Mouse (Mus musculus) neural tube, embryonic 11.5 days (tissue): ENCODE measurements at regions not wholly inside any gene's neighbourhood (a gene's known extent, or its start where the extent isn't known, plus 50 kb on each side); places are given as distances from the start of the nearest gene placed in this dataset.

Experiments used
- ATAC-seq: fragments of 200-750 bp; cut with Nextera tagmentation; 2 replicates; pipeline ENCODE4 v1.8.0; 2017; ENCODE audit warnings: moderate number of reproducible peaks, mild to moderate bottlenecking, moderate TSS enrichment, moderate library complexity; ENCODE audit not compliant: insufficient read depth, low FRiP score, low TSS enrichment
- DNase-seq: peaks from one replicate; pipeline ENCODE4 v3.0.0-alpha.2; 2015; ENCODE audit warnings: low spot score
- H3K27ac ChIP-seq: fragments of 300-500 bp; sonication (generic); 2 replicates; pipeline ENCODE4 v1.5.1; 2014; ENCODE audit warnings: low read depth, mild to moderate bottlenecking, low read length
- H3K27me3 ChIP-seq: fragments of 300-500 bp; sonication (generic); 2 replicates; pipeline ENCODE4 v1.6.1; 2014; ENCODE audit warnings: mild to moderate bottlenecking, low read length, mixed read lengths; ENCODE audit not compliant: control insufficient read depth, insufficient read depth
- H3K36me3 ChIP-seq: fragments of 300-500 bp; sonication (generic); 2 replicates; pipeline ENCODE4 v1.6.1; 2014; ENCODE audit warnings: mild to moderate bottlenecking, low read length, moderate library complexity, mixed read lengths; ENCODE audit not compliant: control insufficient read depth, insufficient read depth
- H3K4me1 ChIP-seq: fragments of 300-500 bp; sonication (generic); 2 replicates; pipeline ENCODE4 v1.6.1; 2014; ENCODE audit warnings: low read length, mixed read lengths; ENCODE audit not compliant: control insufficient read depth, insufficient read depth
- H3K4me2 ChIP-seq: fragments of 300-500 bp; sonication (generic); 2 replicates; pipeline ENCODE4 v1.6.1; 2014; ENCODE audit warnings: low read depth, mild to moderate bottlenecking, moderate library complexity
- H3K4me3 ChIP-seq: fragments of 300-500 bp; sonication (generic); 2 replicates; pipeline ENCODE4 v1.5.1; 2014; ENCODE audit warnings: low read depth, low read length
- H3K9ac ChIP-seq: fragments of 300-500 bp; sonication (generic); 2 replicates; pipeline ENCODE4 v1.6.1; 2014; ENCODE audit warnings: mild to moderate bottlenecking, low read length
- H3K9me3 ChIP-seq: fragments of 300-500 bp; sonication (generic); 2 replicates; pipeline ENCODE4 v1.6.1; 2016; ENCODE audit warnings: low read length; ENCODE audit not compliant: control insufficient read depth
- WGBS: fragments of 180-500 bp; shearing (Covaris S2); extraction: QIAGEN DNeasy Blood & Tissue Kit; methylation state at CpG from one replicate; pipeline ENCODE4 v1.1.7; 2014; 5-methylcytosine and 5-hydroxymethylcytosine counted together

- Histone ChIP-seq H3K9ac (no peak overlapping the region), H3K36me3 (no peaks in the 10 kb centered on the region), H3K27me3 (no peaks in the 10 kb centered on the region), H3K4me2 (no peak overlapping the region), H3K9me3 (no peaks in the 10 kb centered on the region), H3K4me1 (no peaks in the 10 kb centered on the region), H3K4me3 (no peak overlapping the region), H3K27ac (no peak overlapping the region)
- DNase-seq, result no peak
- ATAC-seq, result no peak
- 84% methylated on average over 7 of the region's 7 CpGs for WGBS
Observed at GRCm38 (mm10) chr2:169351547-169351946, 236.0 kb downstream of the Gm11011 start.

- WGBS, result 65% methylated on average over 10 of the region's 10 CpGs
- no peaks in the 10 kb centered on the region for H3K9me3 ChIP-seq
- no peaks in the 10 kb centered on the region for H3K27me3 ChIP-seq
- H3K4me1 ChIP-seq, result no peaks in the 10 kb centered on the region
- DNase-seq (no peak), ATAC-seq (no peak)
- no peak overlapping the region for H3K27ac ChIP-seq
- H3K9ac ChIP-seq, result no peak overlapping the region
- H3K36me3 ChIP-seq, result no peaks in the 10 kb centered on the region
- no peak overlapping the region for H3K4me2 ChIP-seq
- H3K4me3 ChIP-seq, result no peak overlapping the region
Observed at GRCm38 (mm10) chr2:169346107-169346506, 241.4 kb downstream of the Gm11011 start.

- WGBS, result 82% methylated on average over 5 of the region's 5 CpGs
- Histone ChIP-seq H3K4me3 (no peak overlapping the region), H3K27ac (no peak overlapping the region), H3K4me1 (no peaks in the 10 kb centered on the region), H3K4me2 (no peak overlapping the region), H3K27me3 (no peaks in the 10 kb centered on the region), H3K9me3 (no peaks in the 10 kb centered on the region), H3K36me3 (no peaks in the 10 kb centered on the region), H3K9ac (no peak overlapping the region)
- no peak for DNase-seq
- ATAC-seq, result no peak
Observed at GRCm38 (mm10) chr2:169319521-169319920, 268.0 kb downstream of the Gm11011 start.

- H3K4me3 ChIP-seq, result no peak overlapping the region
- H3K9ac ChIP-seq, result no peak overlapping the region
Observed at GRCm38 (mm10) chr2:169314396-169314930, 273.1 kb downstream of the Gm11011 start.

GRCm38 (mm10) chr2:169311821-169312220, 275.7 kb downstream of the Gm11011 start:
- no peak for ATAC-seq

More at GRCm38 (mm10) chr2:169314396-169314930, 273.1 kb downstream of the Gm11011 start:
- H3K27ac ChIP-seq, result no peak overlapping the region
- H3K4me2 ChIP-seq, result no peak overlapping the region
- DNase-seq (no peak), ATAC-seq (no peak)
- no peaks in the 10 kb centered on the region for H3K36me3 ChIP-seq
- H3K27me3 ChIP-seq, result no peaks in the 10 kb centered on the region
- H3K4me1 ChIP-seq, result no peaks in the 10 kb centered on the region
- H3K9me3 ChIP-seq, result no peaks in the 10 kb centered on the region
- WGBS, result 34% methylated on average over 2 of the region's 2 CpGs

GRCm38 (mm10) chr2:169311356-169311755, 276.2 kb downstream of the Gm11011 start:
- Histone ChIP-seq H3K9ac (no peak overlapping the region), H3K4me3 (no peak overlapping the region), H3K36me3 (no peaks in the 10 kb centered on the region), H3K27me3 (no peaks in the 10 kb centered on the region), H3K4me2 (no peak overlapping the region), H3K9me3 (no peaks in the 10 kb centered on the region), H3K4me1 (no peaks in the 10 kb centered on the region), H3K27ac (no peak overlapping the region)
- WGBS, result 80% methylated on average over 4 of the region's 4 CpGs
- ATAC-seq (no peak), DNase-seq (no peak)

More at GRCm38 (mm10) chr2:169311821-169312220, 275.7 kb downstream of the Gm11011 start:
- no peak for DNase-seq
- H3K4me3 ChIP-seq, result no peak overlapping the region
- H3K27ac ChIP-seq, result no peak overlapping the region
- WGBS, result 75% methylated on average over 12 of the region's 12 CpGs
- no peak overlapping the region for H3K9ac ChIP-seq
- H3K27me3 ChIP-seq, result no peaks in the 10 kb centered on the region
- H3K4me2 ChIP-seq, result no peak overlapping the region
- no peaks in the 10 kb centered on the region for H3K36me3 ChIP-seq
- no peaks in the 10 kb centered on the region for H3K9me3 ChIP-seq
- no peaks in the 10 kb centered on the region for H3K4me1 ChIP-seq

- no peak for ATAC-seq
- Histone ChIP-seq H3K27me3 (no peaks in the 10 kb centered on the region), H3K27ac (no peak overlapping the region), H3K36me3 (no peaks in the 10 kb centered on the region), H3K4me3 (no peak overlapping the region), H3K4me2 (no peak overlapping the region), H3K9ac (no peak overlapping the region), H3K9me3 (no peaks in the 10 kb centered on the region), H3K4me1 (no peaks in the 10 kb centered on the region)
- 78% methylated on average over 3 of the region's 3 CpGs for WGBS
- DNase-seq, result no peak
Observed at GRCm38 (mm10) chr2:169304360-169304759, 283.2 kb downstream of the Gm11011 start.

GRCm38 (mm10) chr2:169300966-169301365, 286.6 kb downstream of the Gm11011 start:
- ATAC-seq (no peak), DNase-seq (no peak)
- H3K27me3 ChIP-seq, result no peaks in the 10 kb centered on the region
- no peaks in the 10 kb centered on the region for H3K36me3 ChIP-seq
- peaks cover 7% of the 10 kb centered on the region; the same call in 1 of the 2 replicates for H3K4me1 ChIP-seq
- H3K9me3 ChIP-seq, result no peaks in the 10 kb centered on the region
- H3K4me3 ChIP-seq, result no peak overlapping the region
- no peak overlapping the region for H3K27ac ChIP-seq
- H3K9ac ChIP-seq, result no peak overlapping the region
- 81% methylated on average over 4 of the region's 4 CpGs for WGBS
- H3K4me2 ChIP-seq, result no peak overlapping the region

- Histone ChIP-seq H3K36me3 (no peaks in the 10 kb centered on the region), H3K27ac (no peak overlapping the region), H3K9ac (no peak overlapping the region), H3K4me1 (peaks cover 7% of the 10 kb centered on the region; the same call in 1 of the 2 replicates), H3K27me3 (no peaks in the 10 kb centered on the region), H3K4me2 (no peak overlapping the region), H3K4me3 (no peak overlapping the region), H3K9me3 (no peaks in the 10 kb centered on the region)
- DNase-seq, result no peak
- ATAC-seq, result no peak
- WGBS, result 85% methylated on average over 8 of the region's 8 CpGs
Observed at GRCm38 (mm10) chr2:169300411-169300810, 287.1 kb downstream of the Gm11011 start.
